Mouse (Mus musculus) common myeloid progenitor, adult 5-6 weeks (primary cell): ENCODE results near the gene Mmp15. TPM values are rescaled to one million over a fixed set of nuclear protein-coding genes. Genes with fewer than 3 reads are reported as not detected.

ENCODE experiments used
- ATAC-seq: replicated peaks from 2 replicates; pipeline ENCODE4 v1.8.0; 2016; ENCODE audit warnings: low read depth, mild to moderate bottlenecking, moderate TSS enrichment, inconsistent platforms; ENCODE audit not compliant: poor library complexity, severe bottlenecking
- total RNA-seq: library from RNA; stranded (forward); fragments of 200-1000, 187-1606 nt; gene quantifications from 2 replicates; pipeline ENCODE4 v1.2.3, GENCODE M21; 2017

Mmp15 gene
- total RNA-seq, 1 experiment from 2014 or later, result 0.55 TPM

DNA sequence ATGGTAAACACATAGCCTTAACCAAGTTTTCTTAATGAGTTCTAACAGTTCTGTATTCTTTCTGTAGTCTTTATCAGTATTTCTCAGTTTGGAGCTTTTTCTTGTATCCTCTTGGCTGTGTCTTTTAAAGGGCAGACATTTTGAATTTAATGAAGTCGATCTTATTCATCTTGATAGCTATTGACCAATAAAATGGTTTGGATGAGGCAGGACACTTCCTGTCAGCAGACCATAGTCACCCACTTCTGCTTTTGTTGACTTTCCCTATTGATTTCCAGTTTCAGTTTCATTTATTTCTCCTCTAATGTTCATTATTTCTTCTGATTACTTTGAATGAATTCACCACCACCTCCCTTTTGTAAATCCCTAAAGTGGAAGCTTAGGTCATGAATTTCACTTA lies 16.4 kb upstream of the Mmp15 start:
- 0 out of 2 replicates have a peak, but pooled peaks have one; percentile 26 for ATAC-seq

DNA sequence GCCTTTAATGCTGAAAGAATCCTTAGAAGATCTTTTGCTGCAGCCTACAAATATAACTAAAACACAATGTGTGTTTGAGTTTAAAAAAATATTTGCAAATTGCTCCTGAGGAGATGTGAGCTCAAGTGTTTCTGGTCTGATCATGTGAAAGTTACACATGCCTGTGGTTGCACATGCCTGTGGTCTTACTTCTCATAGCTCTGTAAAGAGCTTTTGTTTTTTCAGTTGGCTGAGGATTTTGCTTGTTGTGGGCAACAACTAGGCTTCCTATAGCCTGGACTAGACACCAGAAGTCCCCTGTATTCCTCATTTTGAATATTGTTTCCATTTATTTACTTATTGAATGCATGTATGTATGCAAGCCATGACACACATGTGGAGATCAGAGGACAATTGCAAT lies 15.7 kb upstream of the Mmp15 start:
- no peak for ATAC-seq

DNA sequence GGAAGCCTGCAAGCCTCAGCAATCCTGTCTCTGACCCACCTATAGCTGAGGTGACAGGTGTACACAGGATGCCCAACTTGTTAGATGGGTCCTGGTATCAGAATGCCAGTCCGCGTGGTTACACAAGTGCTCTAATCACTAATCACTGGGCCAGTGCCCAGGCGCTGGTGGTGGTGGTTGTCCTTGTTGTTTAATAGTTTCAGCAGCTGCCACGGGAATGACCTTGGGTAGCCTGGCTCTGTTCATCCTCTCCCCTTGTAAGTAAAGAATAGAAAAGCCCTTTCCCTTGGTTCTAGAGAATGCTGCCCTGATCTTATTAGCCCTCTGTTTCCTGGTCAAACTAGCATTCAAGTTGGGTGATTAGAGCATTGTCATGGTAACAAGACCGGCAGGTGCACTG lies 10.3 kb upstream of the Mmp15 start:
- no peak for ATAC-seq

- ATAC-seq, result no peak
Measured at GRCm38 (mm10) chr8:95344668-95345067, 7.4 kb upstream of the Mmp15 start.

DNA sequence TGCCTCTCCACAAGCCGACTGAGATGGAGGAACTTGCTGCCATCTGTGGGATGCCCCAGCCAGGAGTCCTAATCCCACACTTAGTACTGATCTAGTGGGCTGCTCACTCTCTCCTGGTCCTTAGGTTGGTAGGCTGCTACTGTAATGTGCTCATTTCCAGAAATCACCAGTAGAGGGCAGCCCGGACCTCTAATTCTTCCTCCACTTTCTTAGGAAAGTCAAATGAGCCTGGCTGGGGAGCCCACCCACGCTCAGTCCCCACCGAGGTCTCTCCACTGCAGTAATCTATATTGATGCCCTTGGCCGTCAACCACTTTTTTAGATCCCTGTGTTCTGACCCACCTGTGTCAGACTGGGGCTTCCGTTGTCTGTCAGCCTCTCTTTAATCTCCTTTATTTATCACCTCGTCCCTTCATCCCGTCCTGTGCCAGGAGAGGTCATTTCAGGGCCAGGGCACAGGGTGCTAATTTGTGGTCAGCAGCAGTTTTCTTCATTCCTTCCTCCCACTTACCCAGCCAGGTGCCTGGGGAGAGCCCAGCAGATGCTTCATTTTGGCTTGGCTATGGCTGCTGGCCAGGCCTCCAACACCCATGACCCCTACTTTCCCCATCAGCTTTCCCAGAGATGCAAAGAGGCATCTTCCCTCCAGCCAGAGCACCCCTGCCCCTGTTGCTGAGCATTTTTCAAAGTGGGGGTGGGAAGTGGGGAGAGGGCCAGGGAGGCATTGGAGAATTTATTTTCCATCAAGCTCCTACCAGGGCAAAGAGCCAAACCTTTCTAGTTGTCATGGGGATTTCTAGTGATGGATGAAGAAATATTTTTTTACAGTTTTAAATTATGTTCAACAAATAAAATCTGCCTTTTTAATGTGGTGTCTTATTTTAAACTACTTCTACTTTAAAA lies 5.2 kb upstream of the Mmp15 start:
- peak; percentile 81 for ATAC-seq

- ATAC-seq, result no peak
Measured at GRCm38 (mm10) chr8:95348356-95348755, 3.7 kb upstream of the Mmp15 start.

DNA sequence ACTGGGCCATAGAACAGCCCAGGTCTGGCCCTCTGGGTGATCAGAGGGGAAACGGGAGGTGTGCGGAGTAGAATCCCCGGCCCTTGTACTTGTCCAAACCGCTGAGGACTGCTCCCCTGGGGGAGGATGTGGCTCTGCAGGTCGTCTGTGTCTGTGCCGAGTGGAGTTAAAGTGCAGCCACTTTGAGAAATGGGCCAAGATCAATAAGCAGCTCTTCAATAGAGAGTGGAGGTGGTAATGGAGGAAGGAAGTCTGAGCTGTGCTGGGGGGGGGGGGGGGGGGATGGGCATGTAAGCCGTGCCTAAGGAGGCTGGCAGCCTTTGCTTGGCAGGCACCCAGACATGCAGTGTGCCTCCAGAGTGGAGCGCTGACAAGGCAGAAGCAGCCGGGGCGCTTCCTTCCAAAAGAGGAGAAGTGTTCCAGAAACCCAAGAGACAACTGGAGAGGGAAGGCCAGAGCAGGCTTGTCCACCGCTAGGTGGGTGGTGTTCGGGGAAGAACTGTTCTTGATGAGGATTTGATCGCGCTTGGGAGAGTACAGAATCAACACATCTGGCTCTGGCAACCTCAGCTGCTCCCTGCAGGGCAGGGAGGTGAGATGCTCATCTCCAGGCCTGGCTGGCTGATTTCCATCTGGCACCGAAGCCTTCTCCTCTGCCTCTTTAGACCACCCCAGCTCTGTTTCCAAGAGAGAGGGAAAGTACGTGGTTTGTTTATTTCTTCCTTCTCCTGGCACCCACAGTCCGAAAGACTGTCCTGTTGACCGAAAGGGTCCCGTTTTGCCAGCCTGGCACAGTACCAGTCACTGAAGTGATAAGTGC lies 3.0 kb upstream of the Mmp15 start:
- ATAC-seq, result peak; percentile 16; the same call in 1 of the 2 replicates

DNA sequence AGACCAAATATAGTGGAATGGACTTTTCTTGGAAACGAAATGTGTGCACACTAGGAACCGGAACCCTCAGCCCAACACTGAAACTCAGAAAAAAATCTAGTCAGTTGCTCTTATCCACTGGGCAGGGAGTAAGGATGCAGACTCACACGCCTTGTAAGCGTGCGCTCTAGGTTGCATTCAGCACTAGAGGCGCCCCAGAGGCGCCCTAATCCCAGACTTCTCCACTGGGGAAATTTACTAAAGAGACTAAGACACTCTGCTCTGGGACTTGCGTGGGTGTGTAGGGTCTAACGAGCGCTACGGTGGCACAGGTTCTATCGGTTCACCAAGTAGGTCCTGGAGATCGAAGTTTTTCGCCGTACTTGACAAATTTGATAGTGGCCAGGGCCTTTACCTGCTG lies 607 bp upstream of the Mmp15 start:
- no peak for ATAC-seq

DNA sequence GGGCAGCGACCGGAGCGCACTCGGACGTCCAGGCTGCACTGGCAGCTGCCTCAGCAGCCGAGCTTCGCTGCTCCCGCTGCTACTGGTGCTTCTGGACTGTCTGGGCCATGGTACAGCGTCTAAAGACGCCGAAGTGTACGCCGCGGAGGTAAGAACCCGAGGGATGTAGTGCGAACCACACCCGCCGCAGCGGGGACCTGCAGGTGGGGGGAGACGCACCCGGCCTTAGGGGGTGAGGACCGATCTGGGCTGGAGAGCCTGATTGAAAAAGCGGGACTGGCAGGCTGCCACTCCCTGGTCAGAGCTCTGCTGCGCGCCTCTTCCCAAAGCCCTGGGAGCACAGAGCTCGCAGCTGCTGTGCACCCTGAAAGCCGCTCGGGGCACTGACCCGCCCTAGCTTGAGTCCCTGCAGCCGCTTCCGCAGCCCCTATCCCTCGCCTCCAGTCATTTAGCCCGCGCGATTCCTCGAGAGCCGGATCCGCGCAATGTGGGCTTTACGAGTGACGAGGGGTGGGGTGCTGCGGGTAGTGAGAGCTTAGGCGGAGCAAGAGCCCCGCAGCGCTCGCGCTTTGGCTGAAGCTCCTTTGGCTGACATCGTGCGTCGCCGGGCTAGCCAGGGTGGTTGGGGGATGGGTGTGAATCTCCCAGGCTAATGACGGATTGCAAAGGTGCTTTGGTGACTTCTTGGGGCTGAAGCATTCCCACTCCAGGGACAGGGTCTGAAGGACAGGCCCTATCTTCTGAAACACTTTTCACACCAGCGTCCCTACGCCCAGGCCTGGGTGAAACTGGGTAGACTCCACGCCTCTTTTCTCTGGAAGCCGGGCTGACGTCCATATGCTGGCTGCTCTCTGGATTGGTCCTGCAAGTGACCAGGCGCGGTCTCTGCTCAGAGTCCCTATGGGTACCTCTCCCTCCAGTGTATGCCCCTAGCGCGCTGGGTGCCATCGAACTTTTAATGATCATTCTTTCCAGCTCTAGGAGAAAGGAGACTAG lies 1.1 kb downstream of the Mmp15 start:
- peak; percentile 38 for ATAC-seq

DNA sequence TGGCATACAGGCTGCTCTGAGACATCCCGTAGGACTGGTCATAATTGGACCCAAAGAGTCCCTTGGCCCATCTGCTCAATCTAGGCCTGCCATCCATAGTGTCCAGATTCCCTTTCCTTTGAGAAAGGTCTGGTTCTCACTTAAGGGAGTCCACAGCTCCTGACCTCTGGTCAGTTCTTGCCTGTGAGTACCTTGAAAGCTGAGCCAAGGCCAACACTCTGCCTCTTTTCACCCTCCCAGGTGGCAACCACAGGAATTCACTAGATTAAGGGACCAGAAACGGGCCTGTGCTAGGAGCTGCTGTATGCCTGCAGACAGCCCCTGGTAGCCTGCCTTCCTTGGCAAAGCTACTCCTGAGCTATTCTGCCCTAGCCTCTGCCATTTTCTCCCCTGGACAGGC lies 2.5 kb downstream of the Mmp15 start:
- ATAC-seq, result no peak

GRCm38 (mm10) chr8:95358550-95359411 lies 6.7 kb downstream of the Mmp15 start:
- ATAC-seq, result no peak

GRCm38 (mm10) chr8:95360181-95361015 lies 8.3 kb downstream of the Mmp15 start:
- ATAC-seq, result peak; percentile 71

- ATAC-seq, result 0 out of 2 replicates have a peak, but pooled peaks have one; percentile 52
Measured at GRCm38 (mm10) chr8:95361016-95361341, 8.9 kb downstream of the Mmp15 start.

DNA sequence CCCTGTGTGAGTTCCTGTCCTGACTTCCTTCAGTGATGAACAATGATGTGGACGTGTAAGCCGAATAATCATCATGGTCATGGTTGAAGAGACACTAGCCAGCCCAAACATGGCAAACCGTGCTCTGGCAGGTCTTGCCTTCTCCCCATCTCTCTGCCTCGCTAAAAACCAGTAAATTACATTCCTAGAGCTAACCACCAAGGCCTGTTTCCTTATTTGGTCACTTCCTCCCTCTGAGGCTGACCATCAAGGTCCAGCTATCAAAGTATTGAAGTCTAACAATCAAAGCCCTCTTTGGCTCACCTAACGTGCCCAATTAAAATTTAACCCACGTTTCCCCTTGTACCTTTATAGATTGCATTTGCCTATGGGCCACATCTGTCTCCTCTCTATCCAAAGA lies 10.2 kb downstream of the Mmp15 start:
- ATAC-seq, result no peak

GRCm38 (mm10) chr8:95363849-95364248 lies 11.8 kb downstream of the Mmp15 start:
- no peak for ATAC-seq

DNA sequence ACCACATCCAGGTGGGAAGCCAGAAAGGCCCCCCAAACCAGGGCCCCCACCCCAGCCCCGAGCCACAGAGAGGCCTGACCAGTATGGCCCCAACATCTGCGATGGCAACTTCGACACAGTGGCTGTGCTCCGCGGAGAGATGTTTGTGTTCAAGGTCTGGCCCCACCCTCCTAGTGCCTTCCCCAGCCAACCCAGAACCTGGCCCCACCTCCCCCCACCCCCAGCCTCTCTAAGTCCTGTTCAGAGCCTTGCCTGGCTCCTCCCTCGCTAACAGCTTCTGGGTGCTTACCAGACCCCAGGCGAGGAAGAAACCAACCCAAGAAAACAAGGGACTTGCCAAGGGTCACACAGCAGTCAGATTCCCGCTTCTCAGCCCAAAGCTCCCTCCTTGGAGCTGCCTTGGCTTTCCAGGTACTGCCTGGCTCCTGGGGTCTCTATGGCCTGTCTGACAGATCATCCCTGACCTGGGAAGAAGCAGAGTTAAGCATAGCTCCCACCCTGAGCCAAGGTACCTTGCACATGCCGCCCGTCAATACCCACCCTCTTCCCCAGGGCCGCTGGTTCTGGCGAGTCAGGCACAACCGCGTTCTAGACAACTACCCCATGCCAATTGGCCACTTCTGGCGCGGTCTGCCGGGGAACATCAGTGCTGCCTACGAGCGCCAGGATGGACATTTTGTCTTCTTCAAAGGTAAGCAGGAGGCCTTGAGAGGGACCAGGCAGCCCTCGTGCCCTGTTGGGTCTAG lies 17.7 kb downstream of the Mmp15 start:
- peak; percentile 89 for ATAC-seq

DNA sequence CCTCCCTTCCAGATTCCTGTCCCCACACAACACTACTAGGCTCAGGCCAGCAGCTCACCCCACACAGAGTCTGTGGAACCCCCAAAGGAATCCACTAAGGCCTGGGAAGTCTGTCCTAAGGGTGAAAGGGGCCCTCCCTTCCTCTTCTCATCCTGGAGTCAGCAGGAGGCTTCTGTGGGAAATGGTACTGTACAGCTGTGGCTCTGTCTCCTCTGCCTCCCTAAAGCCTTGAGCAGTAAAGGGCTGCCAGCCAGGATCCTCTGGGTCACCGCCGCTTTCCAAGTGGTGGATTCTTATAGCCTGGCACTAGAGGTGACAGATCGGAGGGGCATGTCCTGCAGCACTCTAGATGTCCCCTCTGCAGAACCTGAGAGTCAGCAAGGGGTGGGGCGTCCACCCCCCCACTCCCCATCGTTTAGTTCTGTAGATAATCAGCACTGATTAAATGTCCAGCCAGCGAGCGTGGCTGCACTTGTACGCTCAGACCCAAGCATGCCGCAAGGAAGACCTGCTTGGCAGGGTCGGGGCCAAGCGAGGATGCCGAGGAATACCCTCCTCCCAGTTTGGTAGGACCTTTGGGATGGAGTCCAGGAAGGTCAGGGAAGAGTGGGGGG lies 21.4 kb downstream of the Mmp15 start:
- no peak for ATAC-seq
